Mouse (Mus musculus): ENCODE measurements around the gene Pilrb2. TPM values are rescaled to one million over a fixed set of nuclear protein-coding genes. Genes with fewer than 3 reads are reported as not detected.
"Not testable (repeated sequence)": the region's sequence is repeated elsewhere in the genome, so short reads cannot be mapped to it uniquely, and the experiment has no call there.

The Pilrb2 gene
- polyA plus RNA-seq, 1 experiment from 2014 or later: not detected

DNA sequence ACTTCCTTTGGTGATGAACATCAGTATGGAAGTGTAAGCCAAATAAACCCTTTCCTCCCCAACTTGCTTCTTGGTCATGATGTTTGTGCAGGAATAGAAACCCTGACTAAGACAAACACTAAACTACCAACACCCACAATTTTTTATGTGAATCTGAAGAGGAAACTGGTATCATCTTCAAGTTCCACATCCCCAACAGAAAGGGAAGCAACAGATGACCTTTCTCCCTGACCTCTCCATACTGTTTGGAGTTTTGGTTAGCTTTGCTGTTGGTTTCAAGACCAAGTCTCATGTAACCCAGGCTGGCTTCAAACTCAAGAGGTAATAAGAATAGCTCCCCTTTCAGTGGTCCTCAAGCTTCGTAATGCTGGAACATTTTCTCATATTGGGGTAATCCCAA, 21.3 kb downstream of the Pilrb2 start:
- 91% methylated on average over 1 of the region's 1 CpGs for WGBS
- H3K4me1 ChIP-seq (ENCODE audit: control insufficient read depth, insufficient read depth, low read length); ATAC-seq: not testable (repeated sequence)

DNA sequence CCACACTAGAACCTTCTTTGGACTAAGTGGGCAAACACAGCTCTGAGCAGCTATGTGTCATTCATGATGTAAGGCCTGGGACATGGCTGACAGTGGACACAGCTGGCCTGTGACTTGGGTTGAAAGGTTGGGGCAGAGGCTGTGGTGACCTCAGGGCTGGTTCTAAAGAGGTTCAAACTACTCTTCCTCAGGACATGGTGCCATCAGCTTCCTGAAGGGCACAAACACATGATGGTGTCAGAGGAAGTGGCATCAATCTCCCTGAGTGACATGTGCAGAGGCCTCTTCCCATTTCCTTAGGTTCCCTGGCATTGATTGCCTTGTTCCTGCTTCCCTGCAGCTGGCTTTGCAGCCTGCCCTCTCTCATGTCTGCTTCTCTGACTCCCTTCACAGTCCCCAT, 34.5 kb downstream of the Pilrb2 start:
- H3K36me3 ChIP-seq (ENCODE audit: control insufficient read depth, insufficient read depth, low read length); H3K27ac ChIP-seq (ENCODE audit: low read depth, low read length); H3K9me3 ChIP-seq (replicated peaks; ENCODE audit: control insufficient read depth, low read length); H3K4me1 ChIP-seq (ENCODE audit: control insufficient read depth, insufficient read depth, low read length); H3K9ac ChIP-seq (ENCODE audit: low read length); ATAC-seq; H3K27me3 ChIP-seq (replicated peaks; ENCODE audit: control insufficient read depth, insufficient read depth, low read length); H3K4me3 ChIP-seq (ENCODE audit: low read depth, low read length); H3K4me2 ChIP-seq (ENCODE audit: low read length); DNase-seq (ENCODE audit: low spot score): not testable (repeated sequence)

More for the DNA sequence above, 21.3 kb downstream of the Pilrb2 start:
- not testable (repeated sequence) for H3K27ac ChIP-seq (ENCODE audit: low read depth, low read length); H3K9me3 ChIP-seq (replicated peaks; ENCODE audit: control insufficient read depth, low read length); H3K4me2 ChIP-seq (ENCODE audit: low read length); H3K27me3 ChIP-seq (replicated peaks; ENCODE audit: control insufficient read depth, insufficient read depth, low read length); H3K9ac ChIP-seq (ENCODE audit: low read length); H3K36me3 ChIP-seq (ENCODE audit: control insufficient read depth, insufficient read depth, low read length); H3K4me3 ChIP-seq (ENCODE audit: low read depth, low read length); DNase-seq (ENCODE audit: low spot score)

- DNase-seq (ENCODE audit: low spot score): no peak
These were observed 35.0 kb downstream of the Pilrb2 start for GRCm38 (mm10) chr5:137836611-137837010.

DNA sequence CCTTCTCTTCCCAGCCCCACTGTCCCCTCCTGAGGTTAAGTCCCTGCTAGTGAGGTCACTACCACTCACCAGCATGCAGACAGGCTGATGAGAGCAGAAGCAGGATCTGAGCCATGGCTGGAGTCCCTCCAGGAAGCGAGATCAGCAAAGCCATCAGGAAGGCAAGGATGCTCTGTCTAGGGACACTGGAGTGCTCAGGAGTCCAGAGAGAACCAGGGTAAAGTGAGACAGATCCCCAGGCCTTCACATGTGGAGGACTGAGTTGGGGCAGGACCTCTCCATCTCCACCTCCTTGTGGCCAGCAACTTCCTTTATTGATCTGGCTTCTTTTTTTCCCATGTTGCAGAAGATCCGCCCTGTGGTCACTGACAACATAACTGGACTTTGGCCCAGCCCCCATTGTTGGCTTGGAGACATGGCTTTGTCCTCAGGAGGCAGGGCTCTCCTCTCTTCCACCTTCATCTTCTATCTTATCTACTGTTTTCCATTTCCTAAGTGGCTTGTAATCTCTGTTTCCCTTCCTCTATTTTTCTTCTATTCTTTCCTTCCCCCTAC, 35.6 kb downstream of the Pilrb2 start, which contains the start of gene Pilra:
TSS of gene Pilra (minus strand) at position 316 of the 555 bp plus-strand sequence.
- not testable (repeated sequence) for H3K4me2 ChIP-seq (ENCODE audit: low read length); ATAC-seq; H3K27ac ChIP-seq (ENCODE audit: low read depth, low read length); H3K9ac ChIP-seq (ENCODE audit: low read length); H3K36me3 ChIP-seq (ENCODE audit: control insufficient read depth, insufficient read depth, low read length); H3K4me1 ChIP-seq (ENCODE audit: control insufficient read depth, insufficient read depth, low read length); H3K4me3 ChIP-seq (ENCODE audit: low read depth, low read length); DNase-seq (ENCODE audit: low spot score); H3K9me3 ChIP-seq (replicated peaks; ENCODE audit: control insufficient read depth, low read length); H3K27me3 ChIP-seq (replicated peaks; ENCODE audit: control insufficient read depth, insufficient read depth, low read length)
- WGBS: 47% methylated on average over 2 of the region's 2 CpGs

More at GRCm38 (mm10) chr5:137836611-137837010, 35.0 kb downstream of the Pilrb2 start:
- Histone ChIP-seq H3K4me3 (ENCODE audit: low read depth, low read length) (no peak overlapping the region), H3K27ac (ENCODE audit: low read depth, low read length) (no peak overlapping the region), H3K9me3 (replicated peaks; ENCODE audit: control insufficient read depth, low read length) (no peaks in the 10 kb centered on the region), H3K27me3 (replicated peaks; ENCODE audit: control insufficient read depth, insufficient read depth, low read length) (no peaks in the 10 kb centered on the region), H3K36me3 (ENCODE audit: control insufficient read depth, insufficient read depth, low read length) (no peaks in the 10 kb centered on the region), H3K4me1 (ENCODE audit: control insufficient read depth, insufficient read depth, low read length) (no peaks in the 10 kb centered on the region), H3K4me2 (ENCODE audit: low read length) (no peak overlapping the region), H3K9ac (ENCODE audit: low read length) (no peak overlapping the region)
- ATAC-seq: no peak

GRCm38 (mm10) chr5:137833500-137833899, 38.1 kb downstream of the Pilrb2 start:
- H3K27me3 ChIP-seq (replicated peaks; ENCODE audit: control insufficient read depth, insufficient read depth, low read length): no peaks in the 10 kb centered on the region
- H3K4me1 ChIP-seq (ENCODE audit: control insufficient read depth, insufficient read depth, low read length): no peaks in the 10 kb centered on the region
- H3K9ac ChIP-seq (ENCODE audit: low read length): no peak overlapping the region
- H3K27ac ChIP-seq (ENCODE audit: low read depth, low read length): no peak overlapping the region
- 55% methylated on average over 4 of the region's 4 CpGs for WGBS
- no peaks in the 10 kb centered on the region for H3K36me3 ChIP-seq (ENCODE audit: control insufficient read depth, insufficient read depth, low read length)
- no peak overlapping the region for H3K4me3 ChIP-seq (ENCODE audit: low read depth, low read length)
- ATAC-seq: no peak
- DNase-seq (ENCODE audit: low spot score): no peak
- no peak overlapping the region for H3K4me2 ChIP-seq (ENCODE audit: low read length)
- H3K9me3 ChIP-seq (replicated peaks; ENCODE audit: control insufficient read depth, low read length): no peaks in the 10 kb centered on the region

GRCm38 (mm10) chr5:137831506-137831905, 40.1 kb downstream of the Pilrb2 start:
- H3K9ac ChIP-seq (ENCODE audit: low read length): no peak overlapping the region
- no peak overlapping the region for H3K27ac ChIP-seq (ENCODE audit: low read depth, low read length)
- no peaks in the 10 kb centered on the region for H3K9me3 ChIP-seq (replicated peaks; ENCODE audit: control insufficient read depth, low read length)
- DNase-seq (ENCODE audit: low spot score): no peak
- WGBS: 83% methylated on average over 6 of the region's 6 CpGs
- no peaks in the 10 kb centered on the region for H3K36me3 ChIP-seq (ENCODE audit: control insufficient read depth, insufficient read depth, low read length)
- no peak overlapping the region for H3K4me3 ChIP-seq (ENCODE audit: low read depth, low read length)
- no peak for ATAC-seq
- no peaks in the 10 kb centered on the region for H3K27me3 ChIP-seq (replicated peaks; ENCODE audit: control insufficient read depth, insufficient read depth, low read length)
- no peak overlapping the region for H3K4me2 ChIP-seq (ENCODE audit: low read length)
- no peaks in the 10 kb centered on the region for H3K4me1 ChIP-seq (ENCODE audit: control insufficient read depth, insufficient read depth, low read length)

GRCm38 (mm10) chr5:137831106-137831505, 40.5 kb downstream of the Pilrb2 start:
- no peaks in the 10 kb centered on the region for H3K4me1 ChIP-seq (ENCODE audit: control insufficient read depth, insufficient read depth, low read length)
- no peaks in the 10 kb centered on the region for H3K36me3 ChIP-seq (ENCODE audit: control insufficient read depth, insufficient read depth, low read length)
- no peak overlapping the region for H3K9ac ChIP-seq (ENCODE audit: low read length)
- H3K4me2 ChIP-seq (ENCODE audit: low read length): no peak overlapping the region
- WGBS: 90% methylated on average over 4 of the region's 4 CpGs
- H3K27ac ChIP-seq (ENCODE audit: low read depth, low read length): no peak overlapping the region
- ATAC-seq (no peak), DNase-seq (ENCODE audit: low spot score) (no peak)
- no peak overlapping the region for H3K4me3 ChIP-seq (ENCODE audit: low read depth, low read length)
- no peaks in the 10 kb centered on the region for H3K27me3 ChIP-seq (replicated peaks; ENCODE audit: control insufficient read depth, insufficient read depth, low read length)
- no peaks in the 10 kb centered on the region for H3K9me3 ChIP-seq (replicated peaks; ENCODE audit: control insufficient read depth, low read length)

DNA sequence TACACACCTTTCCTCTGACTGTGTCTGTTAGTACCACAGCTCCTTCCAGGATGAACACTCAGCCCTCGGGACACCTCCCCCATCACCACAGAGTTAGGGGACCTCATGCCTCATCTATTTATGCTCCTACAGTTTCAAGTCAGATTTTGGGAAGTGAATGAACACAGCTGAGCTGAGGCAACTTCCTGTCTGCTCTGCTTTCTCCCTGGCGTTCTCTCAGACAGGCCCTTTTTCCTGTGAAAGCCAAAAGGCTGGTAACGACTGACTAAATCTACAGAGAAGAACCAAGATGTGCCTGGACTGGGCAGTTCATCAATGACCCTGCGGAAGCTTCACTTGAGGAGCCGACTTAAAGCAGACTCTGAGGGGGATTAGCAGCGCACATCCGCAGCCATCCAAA, 41.4 kb downstream of the Pilrb2 start:
- DNase-seq (ENCODE audit: low spot score): no peak
- no peak for ATAC-seq
- Histone ChIP-seq H3K27me3 (replicated peaks; ENCODE audit: control insufficient read depth, insufficient read depth, low read length) (no peaks in the 10 kb centered on the region), H3K9ac (ENCODE audit: low read length) (no peak overlapping the region), H3K4me2 (ENCODE audit: low read length) (no peak overlapping the region), H3K36me3 (ENCODE audit: control insufficient read depth, insufficient read depth, low read length) (no peaks in the 10 kb centered on the region), H3K4me3 (ENCODE audit: low read depth, low read length) (no peak overlapping the region), H3K9me3 (replicated peaks; ENCODE audit: control insufficient read depth, low read length) (no peaks in the 10 kb centered on the region), H3K27ac (ENCODE audit: low read depth, low read length) (no peak overlapping the region), H3K4me1 (ENCODE audit: control insufficient read depth, insufficient read depth, low read length) (no peaks in the 10 kb centered on the region)
- WGBS: 84% methylated on average over 7 of the region's 7 CpGs

DNA sequence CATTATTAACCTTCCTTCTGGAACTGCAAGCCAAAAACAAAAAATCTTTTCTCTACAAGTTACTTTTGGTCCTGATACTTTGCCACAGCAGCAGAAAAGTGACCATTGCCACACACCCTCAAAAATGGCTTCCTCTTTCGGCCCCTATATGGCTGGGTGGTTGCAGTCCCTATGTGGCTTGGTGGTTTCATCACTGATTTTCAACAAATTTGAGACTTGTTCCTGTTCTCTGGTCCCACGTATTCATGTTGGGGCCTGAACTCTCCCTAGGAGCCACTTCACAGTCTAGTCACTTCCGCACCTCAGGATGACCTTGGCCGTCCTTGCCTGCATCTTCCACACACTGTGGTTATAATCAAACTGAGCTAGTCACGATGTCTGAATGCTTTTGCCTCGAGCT, 42.9 kb downstream of the Pilrb2 start:
- no peak for ATAC-seq
- no peak overlapping the region for H3K4me3 ChIP-seq (ENCODE audit: low read depth, low read length)
- 84% methylated on average over 6 of the region's 6 CpGs for WGBS
- H3K4me1 ChIP-seq (ENCODE audit: control insufficient read depth, insufficient read depth, low read length): no peaks in the 10 kb centered on the region
- no peak overlapping the region for H3K27ac ChIP-seq (ENCODE audit: low read depth, low read length)
- H3K9ac ChIP-seq (ENCODE audit: low read length): no peak overlapping the region
- H3K36me3 ChIP-seq (ENCODE audit: control insufficient read depth, insufficient read depth, low read length): no peaks in the 10 kb centered on the region
- no peak for DNase-seq (ENCODE audit: low spot score)
- H3K4me2 ChIP-seq (ENCODE audit: low read length): no peak overlapping the region
- H3K27me3 ChIP-seq (replicated peaks; ENCODE audit: control insufficient read depth, insufficient read depth, low read length): no peaks in the 10 kb centered on the region
- no peaks in the 10 kb centered on the region for H3K9me3 ChIP-seq (replicated peaks; ENCODE audit: control insufficient read depth, low read length)

Measured in forebrain, embryonic 14.5 days (tissue).